Mouse (Mus musculus) testis, postnatal 14 days (tissue): ENCODE data around the gene AL607142.1.

Experiments
- DNase-seq: peaks from one replicate; pipeline ENCODE4 v3.0.0; 2021; ENCODE audit warnings: low spot score

The AL607142.1 gene

GRCm38 (mm10) chr4:120064696-120065095 is at the start of gene AL607142.1:
Gene AL607142.1 (plus strand): TSS chr4:120064996.
- DNase-seq, result no peak

DNA sequence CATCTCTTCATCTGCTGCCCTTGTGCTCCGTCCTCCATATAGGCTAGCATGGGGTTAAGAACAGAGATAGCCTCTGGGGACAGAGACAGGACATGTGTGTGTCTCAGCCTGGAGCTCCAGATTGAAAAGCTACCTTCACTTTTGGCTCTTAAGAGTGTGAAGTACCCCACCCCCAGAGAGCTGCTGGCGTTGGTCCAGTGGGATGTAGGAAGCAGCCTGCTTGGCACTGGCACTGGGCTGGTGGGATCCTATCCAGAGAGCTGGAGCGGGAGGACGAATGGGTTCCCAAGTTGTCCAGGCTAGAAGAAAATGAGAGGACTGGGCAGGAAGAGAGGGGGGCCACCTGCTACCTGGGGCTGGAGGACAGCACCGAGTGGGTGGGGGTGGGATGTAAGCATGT is 46.4 kb upstream of the AL607142.1 start:
- DNase-seq, result no peak

DNA sequence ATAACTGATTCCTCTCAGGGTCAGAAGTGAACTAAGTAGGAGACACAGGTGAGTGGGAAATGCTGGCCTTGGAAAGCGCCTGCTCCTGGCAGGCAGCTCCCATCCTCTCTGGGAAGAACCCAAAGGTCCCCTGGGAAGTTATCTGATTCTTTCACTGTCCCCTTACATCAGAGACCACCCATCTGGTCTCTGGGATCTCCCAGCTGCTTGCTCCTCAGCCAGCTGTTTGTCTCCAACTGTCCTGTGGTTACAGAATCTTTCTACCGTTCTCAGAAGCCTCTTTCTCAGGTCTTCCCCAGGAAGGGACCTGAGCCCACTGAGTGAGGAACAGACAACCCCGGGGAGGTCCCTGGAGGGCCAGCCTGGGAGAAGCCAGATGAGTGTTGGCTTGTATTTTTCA is 42.4 kb upstream of the AL607142.1 start:
- DNase-seq, result no peak

DNA sequence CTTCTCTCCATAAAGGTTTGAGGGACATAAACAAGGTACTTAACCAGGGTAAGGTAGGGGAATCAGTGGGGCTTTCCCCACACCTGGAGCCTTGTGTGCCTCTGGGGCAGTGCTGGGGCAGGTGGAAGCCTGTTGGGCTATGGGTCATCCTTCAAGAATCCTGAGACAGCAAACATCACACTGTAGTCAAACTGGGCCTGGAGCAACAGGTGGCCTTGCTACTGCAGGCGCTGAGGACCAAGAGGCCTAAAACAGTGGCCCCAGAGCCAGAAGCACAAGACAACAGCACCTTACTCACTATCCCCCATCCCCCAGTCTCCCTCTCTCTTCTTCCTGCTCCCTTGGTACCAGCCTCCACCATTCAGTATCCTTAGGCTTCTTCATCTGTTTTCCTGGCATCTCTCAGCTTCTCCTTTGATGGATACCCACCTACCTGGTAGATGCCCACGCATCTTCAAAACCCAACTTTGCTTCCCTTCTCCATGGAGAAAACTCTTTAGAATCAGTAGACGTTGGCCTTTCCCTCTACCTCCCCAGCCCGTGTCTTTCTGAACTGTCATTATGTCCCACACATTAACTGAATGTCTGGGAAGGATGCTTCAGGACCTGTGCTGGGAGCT is 41.5 kb upstream of the AL607142.1 start:
- DNase-seq, result no peak

DNA sequence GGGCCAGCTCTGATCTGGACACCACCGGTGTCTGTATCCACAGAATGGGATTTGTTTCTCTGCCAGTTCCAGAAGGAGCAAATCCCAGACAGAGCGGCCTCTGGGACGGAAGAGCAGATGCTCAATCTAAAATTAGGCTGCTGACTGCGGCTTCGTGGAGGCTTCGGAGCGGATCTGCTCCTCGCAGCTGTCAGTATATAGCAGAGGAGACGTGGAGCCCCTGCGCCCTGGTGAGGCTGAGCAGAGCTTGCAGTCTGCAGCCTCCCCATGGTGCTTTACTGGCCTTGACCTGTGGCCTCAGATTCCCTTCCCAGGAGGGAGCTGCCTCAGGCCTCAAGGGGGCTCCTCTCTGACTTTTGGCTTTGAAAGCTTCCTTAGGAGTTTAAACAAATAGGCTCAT is 40.7 kb upstream of the AL607142.1 start:
- peak; percentile 43 for DNase-seq

DNA sequence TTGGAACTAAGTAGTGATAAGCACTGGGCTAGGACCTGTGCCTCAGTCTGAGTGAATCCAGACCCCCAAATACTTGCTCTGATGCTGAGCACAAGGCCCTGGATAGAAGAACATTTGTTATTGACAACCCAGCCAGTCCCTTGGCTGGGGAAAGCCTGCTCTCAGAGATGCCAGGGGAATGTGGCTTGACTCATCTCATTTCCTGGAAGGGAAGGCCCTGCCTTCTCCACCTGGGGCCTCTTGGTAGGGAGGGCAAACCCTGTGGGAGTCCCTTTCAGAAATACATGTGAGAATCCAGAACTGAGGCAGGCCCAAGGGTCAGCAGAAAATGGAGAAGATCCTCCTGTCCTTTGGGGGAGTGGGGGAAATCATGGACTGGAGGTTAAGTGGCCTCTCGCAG is 37.1 kb upstream of the AL607142.1 start:
- DNase-seq, result no peak

GRCm38 (mm10) chr4:120029937-120030336 is 34.9 kb upstream of the AL607142.1 start:
- no peak for DNase-seq

DNA sequence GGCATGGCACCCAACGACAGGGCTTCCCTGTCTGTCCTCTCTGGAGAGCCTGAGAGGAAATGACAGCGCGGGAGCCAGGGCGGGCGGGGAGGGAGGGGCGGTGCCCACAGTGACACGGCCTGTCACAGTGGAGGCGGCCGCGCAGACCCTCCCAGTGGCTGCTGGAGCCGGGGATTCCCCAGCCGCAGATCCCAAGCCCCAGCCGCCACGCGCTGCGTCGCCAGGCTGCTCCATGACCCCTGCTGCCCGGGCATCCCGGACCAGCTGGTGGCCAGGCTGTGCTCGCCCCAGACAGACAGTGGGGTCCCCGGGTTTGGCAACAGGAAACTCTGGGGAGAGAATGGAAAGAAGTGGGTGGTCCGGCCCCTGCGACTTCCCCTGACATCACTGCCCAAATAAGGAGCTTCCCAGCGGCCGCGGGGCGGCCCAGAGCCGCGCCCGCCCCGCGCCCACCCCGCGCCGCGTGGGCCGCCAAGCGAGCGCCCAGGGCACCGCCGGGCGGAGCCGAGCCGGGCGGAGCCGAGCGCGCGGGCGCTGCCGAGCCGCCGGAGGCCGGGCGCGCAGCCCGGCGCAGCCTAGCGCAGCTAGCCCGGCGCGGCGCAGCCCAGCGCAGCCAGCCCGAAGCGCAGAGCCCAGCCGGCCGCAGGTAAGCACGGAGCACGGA is 32.3 kb upstream of the AL607142.1 start:
- peak; percentile 28 for DNase-seq

GRCm38 (mm10) chr4:120032984-120033355 is 31.8 kb upstream of the AL607142.1 start:
- DNase-seq, result peak; percentile 11

DNA sequence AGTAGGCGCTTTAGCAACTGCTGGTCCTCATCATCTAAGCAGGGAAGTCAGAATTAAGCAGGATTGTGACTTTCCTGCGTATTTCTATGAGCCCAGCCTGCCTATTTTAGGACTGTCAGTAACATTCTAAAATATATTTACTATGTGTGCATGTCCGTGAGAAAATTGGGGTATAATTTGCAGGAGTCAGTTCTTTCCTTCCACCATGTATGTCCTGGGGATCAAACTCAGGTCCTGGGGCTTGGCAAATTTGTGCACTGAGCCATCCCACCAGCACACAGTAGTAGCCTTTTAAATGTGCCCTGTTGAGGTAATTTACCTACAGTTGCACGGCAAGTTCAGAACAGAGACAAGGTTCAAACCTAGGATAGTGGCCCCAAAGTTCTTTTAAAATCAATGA is 28.5 kb upstream of the AL607142.1 start:
- no peak for DNase-seq

DNA sequence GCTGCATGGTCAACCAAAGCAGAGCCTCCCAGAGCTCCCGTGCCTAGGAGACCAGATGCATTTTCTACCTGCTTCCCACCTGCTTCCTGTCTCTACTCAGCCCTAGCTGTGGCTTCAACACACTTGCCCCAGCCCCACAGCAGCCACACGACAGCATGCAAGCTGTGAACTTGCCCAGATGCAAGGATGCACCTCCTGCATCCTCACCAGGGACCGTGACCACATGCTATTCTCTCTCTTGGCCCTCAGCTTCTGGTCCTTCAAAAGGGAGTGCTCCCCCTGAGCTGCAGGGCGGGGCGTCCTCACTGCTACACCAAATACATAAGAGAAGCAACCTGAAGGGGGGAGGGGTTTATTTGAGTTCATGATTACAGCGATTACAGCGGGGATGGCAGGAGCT is 27.8 kb upstream of the AL607142.1 start:
- DNase-seq, result no peak

DNA sequence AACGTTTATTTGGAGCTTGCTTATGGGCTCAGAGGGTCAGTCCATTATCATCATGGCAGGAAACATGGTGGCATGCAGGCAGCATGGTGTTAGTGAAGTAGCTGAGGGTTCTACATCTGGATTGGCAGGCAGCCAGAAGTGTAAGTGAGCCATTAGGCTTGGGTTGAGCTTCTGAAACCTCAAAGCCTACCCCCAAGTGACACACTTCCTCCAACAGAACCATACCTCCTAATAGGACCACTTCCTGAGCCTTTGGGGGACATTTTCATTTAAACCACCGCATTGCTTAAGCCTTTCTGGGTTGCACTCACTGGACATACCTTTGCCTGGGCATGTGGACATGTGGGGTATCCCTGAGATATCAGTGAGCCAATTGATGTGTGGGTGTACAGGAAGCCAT is 23.3 kb upstream of the AL607142.1 start:
- no peak for DNase-seq

DNA sequence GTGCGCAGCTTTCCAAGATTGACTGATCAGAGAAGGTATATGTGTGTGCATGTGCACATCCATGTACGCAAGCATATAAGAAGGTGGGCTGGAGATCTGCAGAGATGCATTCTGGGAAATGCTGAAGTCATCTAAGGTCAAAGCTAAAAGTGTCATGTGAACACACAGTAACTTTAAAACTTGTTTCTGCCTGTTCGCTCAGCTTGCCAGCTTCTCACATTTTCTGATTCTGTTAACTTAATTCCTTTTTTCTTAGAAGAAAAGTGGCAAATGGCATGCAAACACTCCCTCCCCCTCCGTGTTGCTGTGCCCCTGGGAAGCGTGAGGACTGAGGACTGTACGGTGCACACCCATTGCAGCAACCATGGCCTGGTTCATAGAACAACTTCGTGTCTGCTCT is 22.3 kb upstream of the AL607142.1 start:
- DNase-seq, result no peak

DNA sequence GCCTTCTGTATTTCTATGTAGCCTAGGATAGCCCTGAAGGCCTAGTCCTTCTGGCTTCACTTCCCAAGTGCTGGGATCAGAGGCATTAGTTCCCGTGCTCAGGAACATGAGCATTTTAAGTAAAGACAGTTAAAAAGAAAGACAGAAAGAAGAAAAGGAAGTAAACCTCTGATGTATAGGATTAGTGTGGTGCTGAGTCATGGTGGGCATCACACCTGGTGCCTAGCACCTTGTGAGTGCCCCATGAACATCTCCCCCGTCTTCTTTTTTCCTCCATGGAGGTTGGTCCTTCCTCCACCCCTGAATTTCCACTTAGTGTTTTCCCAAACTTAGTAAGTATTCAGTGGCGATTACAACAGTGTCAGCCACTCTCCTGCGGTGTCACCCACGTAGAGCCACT is 20.2 kb upstream of the AL607142.1 start:
- no peak for DNase-seq

GRCm38 (mm10) chr4:120045131-120045537 is 19.7 kb upstream of the AL607142.1 start:
- no peak for DNase-seq

- DNase-seq, result no peak
These were observed 18.9 kb upstream of the AL607142.1 start for GRCm38 (mm10) chr4:120045871-120046270.

DNA sequence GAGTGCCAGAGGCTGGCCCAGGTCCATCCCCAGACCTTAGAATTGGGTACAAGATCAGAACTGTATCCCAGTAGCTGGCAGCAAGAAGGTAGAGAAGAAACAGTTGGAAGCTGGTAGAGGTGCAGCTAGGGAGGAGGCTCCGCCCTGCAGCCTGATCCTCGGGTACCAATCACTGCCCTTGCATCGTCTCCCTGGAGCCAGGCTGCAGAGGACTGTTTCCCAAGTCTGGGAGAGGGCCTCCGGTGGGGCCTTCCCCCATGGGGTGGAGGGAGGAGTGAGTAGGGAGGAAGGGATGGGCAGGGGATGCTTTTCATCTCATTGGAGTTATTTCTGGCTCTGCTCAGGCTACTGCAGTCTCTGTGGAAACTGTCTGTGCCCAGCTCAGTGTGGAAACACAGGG is 17.7 kb upstream of the AL607142.1 start:
- DNase-seq, result no peak

DNA sequence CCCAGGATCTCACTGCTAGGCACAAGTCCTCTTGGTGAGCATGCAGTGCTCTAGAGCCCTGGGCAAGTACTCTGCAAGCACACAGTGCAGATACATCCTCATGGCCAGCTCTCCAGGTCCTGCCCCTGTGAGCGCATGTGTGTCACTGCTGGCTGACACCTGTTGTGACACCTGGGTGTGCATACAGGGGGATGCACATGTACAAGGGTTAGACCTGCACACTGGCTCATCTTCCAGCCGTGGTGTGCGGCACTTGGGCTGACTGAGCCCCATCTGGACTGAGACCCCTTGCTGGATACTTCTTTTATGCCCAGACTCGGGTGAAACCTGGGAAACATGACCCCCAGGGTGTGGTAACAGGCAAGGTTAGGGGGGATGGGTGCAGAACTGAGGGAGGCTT is 16.5 kb upstream of the AL607142.1 start:
- DNase-seq, result no peak

GRCm38 (mm10) chr4:120049857-120050256 is 14.9 kb upstream of the AL607142.1 start:
- no peak for DNase-seq

GRCm38 (mm10) chr4:120052481-120052880 is 12.3 kb upstream of the AL607142.1 start:
- DNase-seq, result no peak

GRCm38 (mm10) chr4:120053026-120054005 is 11.5 kb upstream of the AL607142.1 start:
- no peak for DNase-seq

- DNase-seq, result no peak
These were observed 10.7 kb upstream of the AL607142.1 start for GRCm38 (mm10) chr4:120054145-120054544.

DNA sequence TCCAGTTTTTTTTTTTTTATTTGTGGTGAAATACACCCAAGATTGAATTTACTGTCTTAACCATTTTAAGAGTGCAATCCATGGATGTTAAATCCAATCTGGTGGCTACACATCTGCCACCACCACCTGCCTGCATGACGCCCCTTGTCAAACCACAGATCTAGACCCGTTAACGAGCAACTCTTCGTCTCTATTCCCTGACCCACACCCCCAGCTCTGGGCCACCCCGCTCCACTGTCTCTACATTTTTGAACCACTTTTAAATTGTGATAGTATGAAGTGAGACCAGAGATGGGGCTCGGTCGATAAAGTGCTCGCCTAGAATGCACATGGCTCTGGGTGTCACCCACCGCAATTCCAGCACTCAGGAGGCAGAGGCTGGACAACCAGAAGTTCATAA is 8.3 kb upstream of the AL607142.1 start:
- DNase-seq, result no peak
